Mouse (Mus musculus) MEL (cell line): ENCODE data around the gene Gm37240. TPM values are rescaled to one million over a fixed set of nuclear protein-coding genes. Genes with fewer than 3 reads are reported as not detected.

Experiments used
- DNase-seq: peaks from one replicate; pipeline ENCODE4 v3.0.0; 2011; ENCODE audit warnings: low read depth, low spot score
- H3K27ac ChIP-seq: 2 replicates; pipeline ENCODE4 v1.5.1; 2012; ENCODE audit warnings: low read depth, mild to moderate bottlenecking, control low read depth, low read length, moderate library complexity; ENCODE audit not compliant: control insufficient read depth
- H3K27me3 ChIP-seq, 2 experiments: fragments of 150-350 bp in 1 of 2; sonication (generic) in 1 of 2; 2 replicates each; pipeline ENCODE4 v1.6.1; 2012; ENCODE audit warnings: low read length in 2 of 2, mild to moderate bottlenecking in 2 of 2, improper control_type of control experiment in 1 of 2, moderate library complexity in 1 of 2; ENCODE audit not compliant: insufficient read depth in 2 of 2, control insufficient read depth in 1 of 2
- H3K36me3 ChIP-seq, 2 experiments: 2 replicates each; pipeline ENCODE4 v1.6.1; 2012 to 2014; ENCODE audit warnings: low read length in 2 of 2, improper control_type of control experiment in 1 of 2, inconsistent platforms in 1 of 2, mild to moderate bottlenecking in 1 of 2; ENCODE audit not compliant: insufficient read depth in 2 of 2, control insufficient read depth in 1 of 2
- H3K4me1 ChIP-seq, 2 experiments: fragments of 150-350 bp in 1 of 2; sonication (generic) in 1 of 2; 2 replicates each; pipeline ENCODE4 v1.6.1; 2012; ENCODE audit warnings: low read length in 2 of 2, improper control_type of control experiment in 1 of 2, mild to moderate bottlenecking in 1 of 2; ENCODE audit not compliant: insufficient read depth in 2 of 2, control insufficient read depth in 1 of 2
- H3K4me3 ChIP-seq, 2 experiments: fragments of 150-350 bp in 1 of 2; sonication (generic) in 1 of 2; 2 replicates each; pipeline ENCODE4 v1.5.1; 2012; ENCODE audit warnings: low read depth in 2 of 2, low read length in 2 of 2, mild to moderate bottlenecking in 2 of 2, moderate library complexity in 2 of 2, control low read depth in 1 of 2, improper control_type of control experiment in 1 of 2; ENCODE audit not compliant: control insufficient read depth in 1 of 2, insufficient read depth in 1 of 2
- H3K79me2 ChIP-seq: 2 replicates; pipeline ENCODE4 v1.6.1; 2012; ENCODE audit warnings: mild to moderate bottlenecking, low read length, moderate library complexity; ENCODE audit not compliant: control insufficient read depth, poor library complexity, insufficient read depth
- H3K9ac ChIP-seq: 2 replicates; pipeline ENCODE4 v1.6.1; 2012; ENCODE audit warnings: low read depth, mild to moderate bottlenecking, control low read depth, low read length, moderate library complexity; ENCODE audit not compliant: control insufficient read depth, poor library complexity, severe bottlenecking
- H3K9me3 ChIP-seq: fragments of 150-350 bp; sonication (generic); replicated peaks from 2 replicates; pipeline ENCODE4 v1.6.1; 2012; ENCODE audit warnings: mild to moderate bottlenecking, low read length, improper control_type of control experiment, moderate library complexity; ENCODE audit not compliant: insufficient read depth
- BHLHE40 ChIP-seq: IDR thresholded peaks from 2 replicates; pipeline ENCODE4 v1.6.1; 2012; ENCODE audit warnings: low read depth, mild to moderate bottlenecking, inconsistent platforms, low read length, improper control_type of control experiment, borderline replicate concordance
- CHD1 ChIP-seq: IDR thresholded peaks from 2 replicates; pipeline ENCODE4 v1.6.1; 2012; ENCODE audit warnings: low read depth, mild to moderate bottlenecking, inconsistent platforms, low read length, improper control_type of control experiment
- E2F4 ChIP-seq: IDR thresholded peaks from 2 replicates; pipeline ENCODE4 v1.6.1; 2011; ENCODE audit warnings: low read depth, low read length, improper control_type of control experiment, borderline replicate concordance
- ELF1 ChIP-seq: IDR thresholded peaks from 2 replicates; pipeline ENCODE4 v1.6.1; 2014; ENCODE audit warnings: low read depth, mild to moderate bottlenecking, inconsistent platforms, low read length, improper control_type of control experiment, moderate library complexity
- ETS1 ChIP-seq: IDR thresholded peaks from 2 replicates; pipeline ENCODE4 v1.6.1; 2012; ENCODE audit warnings: low read depth, mild to moderate bottlenecking, inconsistent platforms, low read length, improper control_type of control experiment, moderate library complexity
- GABPA ChIP-seq: IDR thresholded peaks from 2 replicates; pipeline ENCODE4 v1.6.1; 2012; ENCODE audit warnings: low read depth, mild to moderate bottlenecking, inconsistent platforms, low read length, improper control_type of control experiment, moderate library complexity
- HCFC1 ChIP-seq: IDR thresholded peaks from 2 replicates; pipeline ENCODE4 v1.6.1; 2012; ENCODE audit warnings: low read depth, mild to moderate bottlenecking, inconsistent platforms, low read length, improper control_type of control experiment, moderate library complexity
- KAT2A ChIP-seq: conservative IDR thresholded peaks from 2 replicates; pipeline ENCODE4 v1.6.1; 2012; ENCODE audit warnings: low read depth, low read length, improper control_type of control experiment, inconsistent platforms
- MAX ChIP-seq: IDR thresholded peaks from 2 replicates; pipeline ENCODE4 v1.6.1; 2011; ENCODE audit warnings: low read length, improper control_type of control experiment
- MXI1 ChIP-seq: IDR thresholded peaks from 2 replicates; pipeline ENCODE4 v1.6.1; 2011; ENCODE audit warnings: mild to moderate bottlenecking, low read depth, low read length, improper control_type of control experiment
- MYB ChIP-seq: IDR thresholded peaks from 2 replicates; pipeline ENCODE4 v1.6.1; 2011; ENCODE audit warnings: mild to moderate bottlenecking, low read depth, low read length, improper control_type of control experiment
- POLR2AphosphoS5 ChIP-seq: IDR thresholded peaks from 2 replicates; pipeline ENCODE4 v1.6.1; 2012; ENCODE audit warnings: low read depth, borderline replicate concordance, mild to moderate bottlenecking, inconsistent platforms, low read length, moderate library complexity, mixed read lengths
- RCOR1 ChIP-seq: IDR thresholded peaks from 2 replicates; pipeline ENCODE4 v1.6.1; 2012; ENCODE audit warnings: low read depth, mild to moderate bottlenecking, inconsistent platforms, low read length, improper control_type of control experiment
- SIN3A ChIP-seq: IDR thresholded peaks from 2 replicates; pipeline ENCODE4 v1.6.1; 2012; ENCODE audit warnings: low read length, improper control_type of control experiment, inconsistent platforms
- TAL1 ChIP-seq: IDR thresholded peaks from 2 replicates; pipeline ENCODE4 v1.6.1; 2012; ENCODE audit warnings: mild to moderate bottlenecking, inconsistent platforms, low read length, moderate library complexity, mixed read lengths
- TCF12 ChIP-seq: IDR thresholded peaks from 2 replicates; pipeline ENCODE4 v1.6.1; 2014; ENCODE audit warnings: low read depth, mild to moderate bottlenecking, inconsistent platforms, low read length, improper control_type of control experiment, moderate library complexity
- USF1 ChIP-seq: IDR thresholded peaks from 2 replicates; pipeline ENCODE4 v1.6.1; 2014; ENCODE audit warnings: low read depth, mild to moderate bottlenecking, inconsistent platforms, low read length, improper control_type of control experiment, moderate library complexity
- USF2 ChIP-seq, 2 experiments: IDR thresholded peaks; 2 replicates each; pipeline ENCODE4 v1.6.1; 2011 to 2012; ENCODE audit warnings: improper control_type of control experiment in 2 of 2, low read length in 2 of 2, borderline replicate concordance in 1 of 2, inconsistent platforms in 1 of 2, low read depth in 1 of 2, mild to moderate bottlenecking in 1 of 2; ENCODE audit not compliant: insufficient read depth in 1 of 2
- ZKSCAN1 ChIP-seq: IDR thresholded peaks from 2 replicates; pipeline ENCODE4 v1.6.1; 2012; ENCODE audit warnings: low read depth, mild to moderate bottlenecking, inconsistent platforms, low read length, improper control_type of control experiment, moderate library complexity
- ZMIZ1 ChIP-seq: IDR thresholded peaks from 2 replicates; pipeline ENCODE4 v1.6.1; 2012; ENCODE audit warnings: low read depth, mild to moderate bottlenecking, inconsistent platforms, low read length, improper control_type of control experiment, moderate library complexity
- ZNF384 ChIP-seq: IDR thresholded peaks from 2 replicates; pipeline ENCODE4 v1.6.1; 2012; ENCODE audit warnings: low read depth, mild to moderate bottlenecking, inconsistent platforms, low read length, improper control_type of control experiment
- polyA plus RNA-seq, 2 experiments: library from polyadenylated mRNA; stranded (reverse) in 1 of 2; unstranded in 1 of 2; fragments of >175 nt in 1 of 2; fragments of >200 nt in 1 of 2; gene quantifications; 2 replicates each; pipeline versions ENCODE4 v1.2.1 to v1.2.4; 2012; ENCODE audit warnings: low replicate concordance in 2 of 2, low read depth in 1 of 2; ENCODE audit not compliant: insufficient read length in 2 of 2, insufficient read depth in 1 of 2, missing spikeins in 1 of 2
- total RNA-seq: library from RNA; depleted of rRNA; stranded (reverse); fragments of 300-350 nt; gene quantifications from 2 replicates; pipeline ENCODE4 v1.2.3, GENCODE M21; 2012

The Gm37240 gene
- total and polyA plus RNA-seq, 3 experiments: 0.04 TPM; not detected in 2

DNA sequence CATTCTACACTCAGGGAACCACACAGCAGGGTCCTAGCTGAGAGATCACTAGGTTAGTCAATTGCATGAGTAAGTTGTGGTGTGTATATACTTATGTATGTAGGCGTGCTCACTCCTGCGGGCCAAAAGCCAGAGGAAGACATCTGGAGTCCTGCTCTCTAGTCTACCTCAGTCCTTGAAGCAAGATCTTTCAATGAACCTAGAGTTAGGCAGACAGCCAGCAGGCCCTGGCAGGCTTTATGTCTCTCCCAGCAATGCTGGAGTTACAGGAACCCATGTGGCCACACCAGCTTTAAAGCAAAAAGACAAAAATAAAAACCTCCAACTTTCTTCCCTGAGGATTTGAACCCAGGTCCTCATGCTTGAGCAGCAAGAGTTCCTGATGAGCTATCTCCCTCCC, 586.0 kb downstream of the Gm37240 start:
- TF ChIP-seq GABPA: no peak
- TF ChIP-seq MXI1: no peak
- no peak for TF ChIP-seq USF1
- TF ChIP-seq MAX: no peak
- TF ChIP-seq MYB: no peak
- TF ChIP-seq HCFC1: no peak
- no peak for TF ChIP-seq TCF12
- TF ChIP-seq KAT2A: no peak
- Histone ChIP-seq H3K27me3 (no peaks in the 10 kb centered on the region), H3K4me3 (no peak overlapping the region), H3K9ac (no peak overlapping the region), H3K9me3 (no peaks in the 10 kb centered on the region), H3K79me2 (no peaks in the 10 kb centered on the region), H3K4me1 (no peaks in the 10 kb centered on the region), H3K36me3 (no peaks in the 10 kb centered on the region), H3K27ac (no peak overlapping the region)
- no peak for DNase-seq

DNA sequence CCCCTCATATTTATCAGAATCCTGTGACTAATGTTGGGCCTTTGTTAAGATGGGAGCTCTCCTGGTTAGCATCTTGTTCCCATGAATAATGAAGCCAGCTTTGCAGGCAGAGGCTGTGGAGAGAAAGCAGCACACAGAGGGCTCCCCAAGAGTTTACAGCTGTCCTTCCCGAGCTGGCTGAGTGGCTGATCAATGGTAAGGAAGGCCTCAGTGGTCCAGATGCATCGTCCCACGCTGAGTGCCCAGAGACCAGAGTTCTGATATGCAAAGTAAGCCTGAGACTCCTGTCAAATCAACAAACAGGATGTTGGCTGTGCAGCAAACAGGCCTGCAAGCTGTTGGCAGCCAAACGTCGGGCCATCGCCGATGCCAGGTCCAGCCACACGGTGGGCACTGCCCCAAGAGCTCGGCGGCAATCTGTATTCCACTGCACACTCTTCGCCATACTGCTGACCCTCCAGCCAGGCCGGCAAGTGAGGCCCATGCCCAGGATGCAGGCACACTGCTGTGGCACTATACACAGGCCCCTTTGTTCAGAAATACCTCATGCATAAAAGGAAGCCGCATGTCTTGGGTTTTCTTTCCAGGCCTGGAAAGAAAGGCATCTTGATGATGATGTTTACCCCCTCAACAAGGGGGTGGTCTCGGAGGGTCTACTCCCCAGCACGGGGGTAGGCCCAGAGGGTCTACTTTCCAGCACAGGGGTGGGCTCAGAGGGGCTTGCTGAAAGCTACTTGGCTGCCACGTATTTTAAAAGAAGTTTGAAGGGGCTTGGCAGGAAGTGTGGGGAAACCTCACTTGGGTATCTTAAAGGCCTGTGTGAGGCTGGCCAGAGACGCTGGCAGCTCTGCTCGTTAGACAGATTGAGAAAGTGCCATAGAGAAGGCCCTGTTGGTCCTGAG, 587.4 kb downstream of the Gm37240 start:
- Histone ChIP-seq H3K9me3 (no peaks in the 10 kb centered on the region), H3K9ac (no peak overlapping the region), H3K79me2 (no peaks in the 10 kb centered on the region), H3K36me3 (no peaks in the 10 kb centered on the region), H3K27me3 (no peaks in the 10 kb centered on the region), H3K27ac (no peak overlapping the region), H3K4me3 (no peak overlapping the region)
- no peak for DNase-seq
- TF ChIP-seq KAT2A: no peak
- no peak for TF ChIP-seq BHLHE40
- TF ChIP-seq ETS1: no peak
- TF ChIP-seq MXI1: no peak
- TF ChIP-seq CHD1: no peak
- TF ChIP-seq, all 39 proteins: peak for 0
- no peaks in the 10 kb centered on the region for H3K4me1 ChIP-seq

DNA sequence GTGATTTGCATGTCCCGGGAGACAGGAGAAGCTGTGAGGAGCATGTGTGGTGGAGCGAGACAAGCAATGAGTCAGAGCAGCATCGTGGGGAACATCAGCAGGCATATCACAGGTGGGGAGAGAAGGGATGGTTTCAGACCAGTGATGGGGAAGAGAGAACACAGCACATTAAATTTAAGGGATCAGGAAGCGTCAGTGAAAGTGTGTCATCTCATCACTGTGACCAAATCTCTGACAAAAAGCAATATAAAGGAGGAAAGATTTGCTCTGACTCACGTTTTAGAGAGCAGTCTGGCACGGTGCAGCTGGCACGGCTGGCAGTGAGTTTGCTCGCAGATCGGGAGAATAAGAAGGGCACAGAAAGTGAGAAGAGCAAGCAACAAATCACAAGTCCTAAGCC, 592.1 kb downstream of the Gm37240 start:
- H3K27me3 ChIP-seq: no peaks in the 10 kb centered on the region
- no peak for TF ChIP-seq ZNF384
- TF ChIP-seq RCOR1: no peak
- TF ChIP-seq MAX: no peak
- no peak for TF ChIP-seq TAL1
- TF ChIP-seq ZMIZ1: no peak
- no peak for TF ChIP-seq BHLHE40
- TF ChIP-seq ELF1: no peak
- no peak for TF ChIP-seq ZKSCAN1
- no peak for TF ChIP-seq SIN3A
- no peak for TF ChIP-seq USF1
- TF ChIP-seq USF2 (IDR thresholded peaks at IDR 0.05; ENCODE audit: borderline replicate concordance in 1 of 2, insufficient read depth in 1 of 2, low read depth in 1 of 2, low read length in 2 of 2): no peak
- TF ChIP-seq MXI1: no peak
- TF ChIP-seq TCF12: no peak
- TF ChIP-seq E2F4: no peak
- TF ChIP-seq POLR2AphosphoS5: no peak
- TF ChIP-seq, all 39 proteins: peak for 0
- Histone ChIP-seq H3K79me2 (no peaks in the 10 kb centered on the region), H3K9ac (no peak overlapping the region), H3K4me1 (no peaks in the 10 kb centered on the region), H3K36me3 (no peaks in the 10 kb centered on the region), H3K9me3 (no peaks in the 10 kb centered on the region), H3K4me3 (no peak overlapping the region), H3K27ac (no peak overlapping the region)
- no peak for DNase-seq
